Mouse (Mus musculus): ENCODE data around the gene Phlda1.

DNA sequence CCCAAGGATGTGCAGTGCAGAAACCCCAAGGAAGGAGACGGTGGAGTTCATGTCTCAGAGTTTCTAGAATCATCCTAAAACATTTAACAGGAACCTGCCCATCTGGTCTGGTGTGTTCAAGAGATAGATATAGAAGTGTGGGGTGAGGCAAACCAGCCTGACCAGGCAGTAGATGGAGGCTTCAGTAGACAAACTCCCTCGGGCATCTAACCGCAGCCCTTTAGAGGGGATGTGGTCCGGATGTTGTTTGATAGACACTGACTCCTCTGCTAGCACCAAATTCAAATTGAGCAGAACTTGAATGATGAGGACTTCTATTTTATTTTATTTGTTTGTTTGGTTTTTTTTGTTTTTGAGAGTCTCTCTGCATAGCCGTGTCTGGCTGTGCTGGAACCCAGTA is 48.6 kb downstream of the Phlda1 start:
- TF ChIP-seq CTCF (IDR thresholded peaks at IDR 0.05; ENCODE audit: borderline replicate concordance, insufficient read depth, low read depth, low read length): no peak
- TF ChIP-seq POLR2A (IDR thresholded peaks at IDR 0.05; ENCODE audit: borderline replicate concordance, insufficient read depth, low read length): no peak
